Mouse (Mus musculus) heart, postnatal 0 days (tissue): ENCODE data around the gene Drap1. TPM values are rescaled to one million over a fixed set of nuclear protein-coding genes. Genes with fewer than 3 reads are reported as not detected.

Source experiments
- ATAC-seq: fragments of 200-750 bp; cut with Nextera tagmentation; 2 replicates; pipeline ENCODE4 v1.8.0; 2017; ENCODE audit warnings: low read depth, moderate number of reproducible peaks, moderate library complexity; ENCODE audit not compliant: insufficient read depth
- DNase-seq: peaks from one replicate; pipeline ENCODE4 v3.0.0-alpha.2; 2016; ENCODE audit warnings: low spot score
- H3K27ac ChIP-seq: fragments of 300-500 bp; sonication (generic); 2 replicates; pipeline ENCODE4 v1.5.1; 2014; ENCODE audit warnings: low read depth, mild to moderate bottlenecking
- H3K27me3 ChIP-seq: fragments of 300-500 bp; sonication (generic); 2 replicates; pipeline ENCODE4 v1.6.1; 2014; ENCODE audit warnings: low read length, mixed read lengths; ENCODE audit not compliant: control insufficient read depth, insufficient read depth
- H3K36me3 ChIP-seq: fragments of 300-500 bp; sonication (generic); replicated peaks from 2 replicates; pipeline ENCODE4 v1.6.1; 2014; ENCODE audit warnings: low read length, mixed read lengths; ENCODE audit not compliant: control insufficient read depth, insufficient read depth
- H3K4me1 ChIP-seq: fragments of 300-500 bp; sonication (generic); 2 replicates; pipeline ENCODE4 v1.6.1; 2014; ENCODE audit warnings: antibody characterized with exemption; ENCODE audit not compliant: control insufficient read depth, insufficient read depth
- H3K4me2 ChIP-seq: fragments of 300-500 bp; sonication (generic); 2 replicates; pipeline ENCODE4 v1.6.1; 2014; ENCODE audit warnings: low read depth, mild to moderate bottlenecking, low read length, moderate library complexity
- H3K4me3 ChIP-seq: fragments of 300-500 bp; sonication (generic); 2 replicates; pipeline ENCODE4 v1.5.1; 2014; ENCODE audit warnings: low read depth, low read length
- H3K9ac ChIP-seq: fragments of 300-500 bp; sonication (generic); replicated peaks from 2 replicates; pipeline ENCODE4 v1.6.1; 2014; ENCODE audit warnings: low read depth, low read length, mixed read lengths
- H3K9me3 ChIP-seq: fragments of 300-500 bp; sonication (generic); replicated peaks from 2 replicates; pipeline ENCODE4 v1.6.1; 2016; ENCODE audit warnings: low read length; ENCODE audit not compliant: control insufficient read depth
- CTCF ChIP-seq: IDR thresholded peaks from 2 replicates; pipeline ENCODE4 v1.5.1; 2016; ENCODE audit warnings: antibody characterized with exemption, control low read depth, low read depth
- EP300 ChIP-seq: IDR thresholded peaks from 2 replicates; pipeline ENCODE4 v1.6.1; 2016; ENCODE audit warnings: antibody characterized with exemption, low read depth
- WGBS: fragments of 180-500 bp; shearing (Covaris S2); extraction: QIAGEN DNeasy Blood & Tissue Kit; methylation state at CpG from one replicate; pipeline ENCODE4 v1.1.7; 2014; 5-methylcytosine and 5-hydroxymethylcytosine counted together
- polyA plus RNA-seq: library from polyadenylated mRNA; unstranded; fragments of >200 nt; fragmentation: Nextera tagmentation; extraction: Ambion mirVana; gene quantifications from 2 replicates; pipeline ENCODE4 v1.2.1, GENCODE M21; 2015
- total RNA-seq: library from RNA; depleted of rRNA; stranded (reverse); fragments of >200 nt; gene quantifications from 2 replicates; pipeline ENCODE4 v1.2.3, GENCODE M21; 2014; ENCODE audit warnings: low replicate concordance

Gene Drap1
- total and polyA plus RNA-seq, 2 experiments from 2014 or later = 169 to 328 TPM

GRCm38 (mm10) chr19:5456241-5456921 lies 31.6 kb upstream of the Drap1 start:
- H3K4me2 ChIP-seq = peak overlapping the region; percentile 99
- H3K4me3 ChIP-seq = peak overlapping the region; percentile 75
- peak; percentile 68; the same call in 1 of the 2 replicates for TF ChIP-seq EP300
- no peak for TF ChIP-seq CTCF
- ATAC-seq = peak; percentile 7
- no peak for DNase-seq
- peaks cover 30% of the 10 kb centered on the region for H3K4me1 ChIP-seq
- peaks cover 12% of the 10 kb centered on the region for H3K36me3 ChIP-seq
- H3K27me3 ChIP-seq = no peaks in the 10 kb centered on the region
- no peaks in the 10 kb centered on the region for H3K9me3 ChIP-seq
- H3K27ac ChIP-seq = peak overlapping the region; percentile 98
- peak overlapping the region; percentile 89 for H3K9ac ChIP-seq
- 2% methylated on average over 26 of the region's 26 CpGs for whole genome bisulfite sequencing

GRCm38 (mm10) chr19:5455568-5455967 lies 30.8 kb upstream of the Drap1 start:
- Histone ChIP-seq H3K9ac (peak overlapping the region; percentile 89; the same call in 1 of the 2 replicates), H3K4me3 (peak overlapping the region; percentile 75), H3K27ac (peak overlapping the region; percentile 61), H3K4me2 (peak overlapping the region; percentile 99), H3K4me1 (peaks cover 24% of the 10 kb centered on the region), H3K36me3 (peaks cover 12% of the 10 kb centered on the region), H3K27me3 (no peaks in the 10 kb centered on the region), H3K9me3 (no peaks in the 10 kb centered on the region)
- ATAC-seq (no peak), DNase-seq (no peak)
- WGBS = 62% methylated on average over 8 of the region's 8 CpGs
- TF ChIP-seq EP300 (no peak), CTCF (no peak)

- 0 out of 2 replicates have a peak, but pooled peaks cover 1% of the 10 kb centered on the region for H3K27me3 ChIP-seq
- TF ChIP-seq EP300 (no peak), CTCF (no peak)
- H3K4me3 ChIP-seq = peak overlapping the region; percentile 75
- ATAC-seq (no peak), DNase-seq (no peak)
- WGBS = 67% methylated on average over 12 of the region's 12 CpGs
- H3K9ac ChIP-seq = peak overlapping the region; percentile 7; the same call in 1 of the 2 replicates
- peak overlapping the region; percentile 61; the same call in 1 of the 2 replicates for H3K27ac ChIP-seq
- H3K9me3 ChIP-seq = no peaks in the 10 kb centered on the region
- peak overlapping the region; percentile 99 for H3K4me2 ChIP-seq
- H3K36me3 ChIP-seq = peaks cover 12% of the 10 kb centered on the region
- H3K4me1 ChIP-seq = peaks cover 24% of the 10 kb centered on the region
Measured at GRCm38 (mm10) chr19:5455037-5455436, 30.3 kb upstream of the Drap1 start.

GRCm38 (mm10) chr19:5451766-5452165 lies 27.0 kb upstream of the Drap1 start:
- no peak for ATAC-seq
- Histone ChIP-seq H3K9me3 (no peaks in the 10 kb centered on the region), H3K27ac (no peak overlapping the region), H3K9ac (no peak overlapping the region), H3K4me1 (peaks cover 29% of the 10 kb centered on the region), H3K27me3 (peaks cover 29% of the 10 kb centered on the region), H3K36me3 (peaks cover 12% of the 10 kb centered on the region), H3K4me3 (no peak overlapping the region), H3K4me2 (no peak overlapping the region)
- DNase-seq = no peak
- 71% methylated on average over 6 of the region's 6 CpGs for WGBS
- TF ChIP-seq CTCF = no peak
- TF ChIP-seq EP300 = no peak

GRCm38 (mm10) chr19:5449673-5450072 lies 24.9 kb upstream of the Drap1 start:
- Histone ChIP-seq H3K27me3 (peaks cover 32% of the 10 kb centered on the region), H3K9me3 (no peaks in the 10 kb centered on the region), H3K4me1 (peaks cover 16% of the 10 kb centered on the region; the same call in 1 of the 2 replicates), H3K4me2 (no peak overlapping the region), H3K27ac (no peak overlapping the region), H3K9ac (no peak overlapping the region), H3K36me3 (peaks cover 11% of the 10 kb centered on the region), H3K4me3 (no peak overlapping the region)
- no peak for ATAC-seq
- no peak for DNase-seq
- no peak for TF ChIP-seq EP300
- no peak for TF ChIP-seq CTCF
- 72% methylated on average over 3 of the region's 3 CpGs for WGBS
